Mouse (Mus musculus) lung, embryonic 14.5 days (tissue): ENCODE measurements around the gene Plekho2. TPM values are rescaled to one million over a fixed set of nuclear protein-coding genes. Genes with fewer than 3 reads are reported as not detected.
A peak's percentile ranks its signal among the peaks of the same experiment; 100 is the strongest.

Experiments used
- ATAC-seq: fragments of 200-750 bp; cut with Nextera tagmentation; 2 replicates; pipeline ENCODE4 v1.8.0; 2017; ENCODE audit warnings: mild to moderate bottlenecking, moderate TSS enrichment, moderate library complexity; ENCODE audit not compliant: insufficient read depth
- DNase-seq: peaks from one replicate; pipeline ENCODE4 v3.0.0-alpha.2; 2015
- H3K27ac ChIP-seq: fragments of 300-500 bp; sonication (generic); 2 replicates; pipeline ENCODE4 v1.5.1; 2014; ENCODE audit warnings: low read depth, mild to moderate bottlenecking, moderate library complexity
- H3K27me3 ChIP-seq: fragments of 300-500 bp; sonication (generic); 2 replicates; pipeline ENCODE4 v1.6.1; 2014; ENCODE audit warnings: low read length, control low read depth; ENCODE audit not compliant: insufficient read depth
- H3K36me3 ChIP-seq: fragments of 300-500 bp; sonication (generic); 2 replicates; pipeline ENCODE4 v1.6.1; 2014; ENCODE audit warnings: control low read depth; ENCODE audit not compliant: insufficient read depth
- H3K4me1 ChIP-seq: fragments of 300-500 bp; sonication (generic); 2 replicates; pipeline ENCODE4 v1.6.1; 2014; ENCODE audit warnings: antibody characterized with exemption, control low read depth; ENCODE audit not compliant: insufficient read depth
- H3K4me2 ChIP-seq: fragments of 300-500 bp; sonication (generic); 2 replicates; pipeline ENCODE4 v1.6.1; 2014; ENCODE audit warnings: mild to moderate bottlenecking
- H3K4me3 ChIP-seq: fragments of 300-500 bp; sonication (generic); 2 replicates; pipeline ENCODE4 v1.5.1; 2014; ENCODE audit warnings: low read depth, low read length
- H3K9ac ChIP-seq: fragments of 300-500 bp; sonication (generic); 2 replicates; pipeline ENCODE4 v1.6.1; 2014
- H3K9me3 ChIP-seq: fragments of 300-500 bp; sonication (generic); 2 replicates; pipeline ENCODE4 v1.6.1; 2016; ENCODE audit warnings: low read depth, low read length, control low read depth
- CTCF ChIP-seq: IDR thresholded peaks from 2 replicates; pipeline ENCODE4 v1.5.1; 2016; ENCODE audit warnings: antibody characterized with exemption, low read depth
- WGBS: fragments of 180-500 bp; shearing (Covaris S2); extraction: QIAGEN DNeasy Blood & Tissue Kit; methylation state at CpG from one replicate; pipeline ENCODE4 v1.1.7; 2014; 5-methylcytosine and 5-hydroxymethylcytosine counted together
- polyA plus RNA-seq: library from polyadenylated mRNA; unstranded; fragments of >200 nt; fragmentation: Nextera tagmentation; extraction: Ambion mirVana; gene quantifications from 2 replicates; pipeline ENCODE4 v1.2.1, GENCODE M21; 2014

Gene Plekho2
- polyA plus RNA-seq, 1 experiment from 2014 or later: 21.8 TPM

DNA sequence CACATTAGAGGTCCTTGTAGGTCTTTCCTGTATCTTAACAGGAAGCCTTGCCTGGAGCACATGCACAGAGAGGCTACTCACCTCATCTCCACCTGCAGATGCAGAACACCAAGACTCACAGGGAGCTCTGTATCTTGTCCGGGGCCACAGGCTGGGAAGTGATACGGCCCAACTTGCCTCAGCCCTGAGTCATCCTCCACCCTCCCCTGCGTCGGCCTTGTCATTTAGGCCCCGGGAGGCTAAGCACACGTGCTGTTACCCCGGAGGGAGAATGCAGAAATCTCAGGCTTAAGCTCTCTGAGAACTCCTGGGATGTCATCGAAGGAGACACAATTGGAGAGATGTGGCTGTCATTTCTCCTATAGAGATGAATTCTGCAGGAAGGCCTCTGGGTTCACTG is 50.2 kb downstream of the Plekho2 start:
- ATAC-seq: no peak
- Histone ChIP-seq H3K4me2 (no peak overlapping the region), H3K36me3 (no peaks in the 10 kb centered on the region), H3K27ac (no peak overlapping the region), H3K9ac (no peak overlapping the region), H3K4me3 (no peak overlapping the region), H3K27me3 (no peaks in the 10 kb centered on the region), H3K9me3 (no peaks in the 10 kb centered on the region), H3K4me1 (no peaks in the 10 kb centered on the region)
- no peak for TF ChIP-seq CTCF
- no peak for DNase-seq
- 56% methylated on average over 8 of the region's 8 CpGs for WGBS

DNA sequence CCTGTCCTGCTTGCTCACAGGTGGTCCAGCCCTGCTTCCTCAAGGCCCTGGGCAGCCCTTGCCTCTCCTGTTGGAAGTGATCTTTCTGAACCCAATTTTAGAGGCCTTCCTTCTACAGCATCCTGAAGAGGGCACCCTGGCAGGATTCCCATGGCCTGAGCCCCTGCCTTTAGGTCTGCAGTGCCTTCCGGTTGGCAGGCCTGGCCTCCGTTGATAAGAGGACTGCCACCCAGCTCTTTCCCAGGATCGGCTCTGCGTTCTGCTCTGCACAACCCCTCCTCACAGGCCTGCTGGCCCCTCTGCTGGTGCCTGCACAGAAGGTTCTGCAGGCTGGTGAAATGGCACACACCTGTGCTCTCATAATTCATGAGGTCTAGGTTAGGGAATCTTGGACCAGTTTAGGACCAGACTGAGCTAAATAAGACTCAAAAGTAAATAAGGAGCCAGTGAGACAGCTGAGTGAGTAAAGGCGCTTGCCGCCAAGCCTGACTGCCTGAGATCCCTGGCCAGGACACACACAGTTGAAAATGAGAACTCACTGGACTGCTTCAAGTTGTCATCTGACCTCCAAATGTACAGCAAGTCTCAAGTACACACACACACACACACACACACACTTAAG is 51.3 kb downstream of the Plekho2 start:
- no peak for TF ChIP-seq CTCF
- no peak overlapping the region for H3K4me2 ChIP-seq
- no peaks in the 10 kb centered on the region for H3K9me3 ChIP-seq
- no peak overlapping the region for H3K4me3 ChIP-seq
- DNase-seq: no peak
- H3K4me1 ChIP-seq: no peaks in the 10 kb centered on the region
- H3K36me3 ChIP-seq: no peaks in the 10 kb centered on the region
- WGBS: 53% methylated on average over 6 of the region's 6 CpGs
- H3K27me3 ChIP-seq: no peaks in the 10 kb centered on the region
- no peak for ATAC-seq
- H3K9ac ChIP-seq: no peak overlapping the region
- no peak overlapping the region for H3K27ac ChIP-seq

DNA sequence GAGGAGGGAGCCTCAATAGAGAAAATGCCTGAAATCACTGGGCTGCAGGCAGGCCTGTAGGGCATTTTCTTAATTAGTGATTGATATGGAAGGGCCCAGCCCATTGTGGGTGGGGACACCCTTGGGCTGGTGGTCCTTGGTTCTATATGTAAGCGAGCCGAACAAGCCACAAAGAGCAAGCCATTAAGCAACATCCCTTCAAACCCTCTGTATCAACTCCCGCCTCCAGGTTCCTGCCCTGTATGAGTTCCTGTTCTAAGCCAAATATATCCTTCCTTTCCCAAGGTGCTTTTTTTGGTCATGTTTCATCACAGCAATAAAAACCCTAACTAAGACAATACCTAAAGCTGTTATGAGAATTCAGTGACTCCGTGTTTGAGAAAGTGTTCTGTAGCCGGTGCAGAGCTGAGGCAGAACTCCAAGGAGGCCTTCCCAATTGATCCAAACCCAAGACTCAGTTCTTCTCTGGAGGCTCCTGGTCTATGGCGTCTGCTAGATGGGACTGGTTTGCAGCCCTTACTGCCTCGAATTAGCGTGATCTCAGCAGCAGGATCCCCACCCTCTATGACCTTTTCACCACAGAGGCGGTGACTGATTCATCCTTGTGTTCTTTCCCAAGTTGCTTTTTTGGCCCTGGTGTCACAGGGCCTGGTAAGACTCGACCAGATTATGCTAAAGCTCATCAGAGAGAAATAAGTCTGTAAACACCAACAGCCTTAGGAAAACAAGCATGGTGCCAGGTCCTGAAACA is 54.2 kb downstream of the Plekho2 start:
- no peaks in the 10 kb centered on the region for H3K27me3 ChIP-seq
- H3K4me1 ChIP-seq: no peaks in the 10 kb centered on the region
- no peak overlapping the region for H3K9ac ChIP-seq
- no peak overlapping the region for H3K27ac ChIP-seq
- no peak overlapping the region for H3K4me3 ChIP-seq
- H3K4me2 ChIP-seq: no peak overlapping the region
- no peaks in the 10 kb centered on the region for H3K9me3 ChIP-seq
- H3K36me3 ChIP-seq: no peaks in the 10 kb centered on the region
- DNase-seq (no peak), ATAC-seq (no peak)
- TF ChIP-seq CTCF: no peak
- WGBS: 71% methylated on average over 10 of the region's 10 CpGs

DNA sequence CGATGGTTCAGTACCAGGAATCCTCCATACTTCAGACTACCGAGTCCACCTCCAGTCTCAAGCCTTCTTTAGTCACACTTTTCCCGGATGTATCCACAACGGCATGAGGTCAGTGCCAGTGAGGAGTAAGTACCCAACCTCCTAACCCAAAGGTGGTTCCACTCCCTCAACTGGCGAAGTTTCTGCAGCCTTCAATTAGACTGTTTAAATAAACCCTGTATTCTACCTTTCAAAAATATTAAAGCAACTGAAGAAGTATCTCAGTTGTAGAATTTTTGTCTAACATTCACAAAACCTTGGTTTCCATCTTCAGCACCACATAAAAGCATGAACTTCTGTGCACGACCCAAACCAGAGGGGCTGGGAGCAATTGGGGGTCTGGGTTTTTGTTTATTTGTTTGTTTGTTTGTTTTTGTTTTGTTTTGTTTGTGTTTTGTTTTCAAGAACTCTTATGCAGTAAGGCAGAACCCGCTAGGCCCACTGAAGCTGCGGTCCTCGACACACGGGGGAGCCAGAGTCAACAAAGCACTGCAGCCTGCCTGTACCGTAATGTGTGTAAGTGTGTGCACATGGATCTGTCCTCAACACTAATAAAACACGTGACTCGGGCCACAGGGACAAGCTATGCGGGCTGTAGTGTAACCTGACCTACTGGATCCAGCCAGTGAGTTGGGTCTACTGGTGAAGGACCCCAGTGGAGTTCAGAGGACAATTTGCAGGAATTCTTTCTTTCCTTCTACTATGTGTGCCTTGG is 56.1 kb downstream of the Plekho2 start:
- WGBS: 20% methylated on average over 14 of the region's 14 CpGs
- no peak overlapping the region for H3K9ac ChIP-seq
- TF ChIP-seq CTCF: peak; percentile 92
- no peaks in the 10 kb centered on the region for H3K4me1 ChIP-seq
- no peaks in the 10 kb centered on the region for H3K27me3 ChIP-seq
- H3K9me3 ChIP-seq: no peaks in the 10 kb centered on the region
- H3K4me3 ChIP-seq: no peak overlapping the region
- H3K36me3 ChIP-seq: no peaks in the 10 kb centered on the region
- peak; percentile 88 for ATAC-seq
- H3K27ac ChIP-seq: no peak overlapping the region
- peak overlapping the region; percentile 26 for H3K4me2 ChIP-seq
- DNase-seq: peak; percentile 91

DNA sequence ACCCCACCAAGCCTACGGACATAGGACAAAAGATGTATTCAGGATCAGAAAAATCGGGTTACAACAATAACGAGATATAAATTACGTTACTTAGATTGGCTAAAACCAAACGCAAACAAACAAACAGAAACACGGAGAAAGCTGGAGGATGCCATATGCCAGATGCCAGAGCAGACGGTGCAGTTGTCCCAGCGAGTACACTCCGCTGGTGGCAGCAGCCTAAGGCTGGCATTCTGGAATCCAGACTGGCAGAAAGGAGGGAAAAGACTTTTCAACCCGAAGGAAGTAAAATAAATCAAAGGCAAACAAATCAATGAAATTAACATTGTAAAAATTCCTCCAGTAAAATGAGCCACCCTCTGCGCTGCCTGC is 59.3 kb downstream of the Plekho2 start:
- Histone ChIP-seq H3K27me3 (no peaks in the 10 kb centered on the region), H3K9ac (peak overlapping the region; percentile 28; the same call in 1 of the 2 replicates), H3K4me3 (peak overlapping the region; percentile 25), H3K27ac (no peak overlapping the region), H3K4me1 (no peaks in the 10 kb centered on the region), H3K4me2 (peak overlapping the region; percentile 60), H3K9me3 (no peaks in the 10 kb centered on the region), H3K36me3 (no peaks in the 10 kb centered on the region)
- no peak for TF ChIP-seq CTCF
- WGBS: 22% methylated on average over 11 of the region's 11 CpGs
- no peak for DNase-seq
- ATAC-seq: no peak

DNA sequence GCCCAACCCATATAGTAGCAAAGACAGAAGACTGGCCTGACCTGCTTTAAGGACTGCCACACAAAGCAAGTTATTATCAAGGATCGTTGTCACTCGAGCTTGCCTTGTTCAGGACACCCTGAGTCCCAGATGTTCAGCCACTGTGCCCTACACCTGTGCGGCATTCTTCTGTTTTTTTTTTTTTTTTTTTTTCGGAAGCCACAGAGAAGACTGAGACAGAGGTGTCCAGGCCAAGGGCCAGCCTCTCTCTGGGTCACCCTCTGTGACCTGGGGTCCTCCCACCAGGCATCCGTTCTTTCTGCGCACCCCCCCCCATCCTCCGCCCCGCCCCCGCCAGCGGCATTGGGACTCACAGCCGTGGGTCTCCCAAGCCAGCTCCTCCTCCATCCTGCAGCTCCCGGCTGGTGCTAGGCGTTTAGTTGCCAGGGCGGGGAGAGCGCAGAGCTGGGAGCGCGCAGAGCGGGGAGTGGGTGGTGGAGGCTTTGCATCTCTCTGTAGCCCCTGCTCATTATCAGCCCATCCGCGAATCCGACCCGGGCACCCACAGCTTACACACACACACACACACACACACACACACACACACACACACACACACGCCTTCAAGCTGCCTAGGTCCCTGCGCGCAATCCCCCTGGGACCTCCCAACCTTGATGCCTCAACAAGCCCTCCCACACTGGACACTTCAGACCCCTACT is 59.9 kb downstream of the Plekho2 start, which contains the start of gene Ankdd1a:
Gene Ankdd1a, minus strand, starts transcription at position 387 of the 698 bp plus-strand sequence.
- Histone ChIP-seq H3K9me3 (no peaks in the 10 kb centered on the region), H3K4me1 (no peaks in the 10 kb centered on the region), H3K27me3 (no peaks in the 10 kb centered on the region), H3K36me3 (no peaks in the 10 kb centered on the region), H3K9ac (peak within 1 kb of the TSS; percentile 28; the same call in 1 of the 2 replicates), H3K4me3 (peak within 1 kb of the TSS; percentile 25), H3K4me2 (peak within 1 kb of the TSS; percentile 60), H3K27ac (no peak within 1 kb of the TSS)
- WGBS: 8% methylated on average over 24 of the region's 25 CpGs
- TF ChIP-seq CTCF: no peak
- DNase-seq: peak; percentile 63
- peak; percentile 52; the same call in 1 of the 2 replicates for ATAC-seq

DNA sequence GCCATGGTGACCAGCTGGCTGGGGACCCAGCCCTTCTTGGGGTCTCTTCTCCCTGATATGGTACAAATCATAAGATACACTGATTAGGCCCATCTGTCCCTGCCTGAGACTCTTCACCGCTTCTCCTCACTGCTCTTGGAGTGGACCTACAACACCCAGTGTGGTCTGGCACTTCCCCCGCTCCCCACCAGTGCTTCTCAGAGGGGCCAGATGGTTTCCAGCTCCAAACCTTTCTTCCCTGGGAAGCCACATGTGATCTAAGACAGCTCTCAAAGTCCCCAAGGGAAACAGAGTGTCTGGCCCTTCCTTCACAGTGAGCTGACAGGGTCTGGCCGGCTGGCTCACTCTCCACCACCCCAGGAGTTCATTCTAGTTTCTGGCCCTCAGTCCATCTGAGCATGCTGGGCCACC is 65.0 kb downstream of the Plekho2 start:
- ATAC-seq (peak; percentile 47; the same call in 1 of the 2 replicates), DNase-seq (no peak)
- Histone ChIP-seq H3K4me3 (no peak overlapping the region), H3K4me2 (no peak overlapping the region), H3K9me3 (no peaks in the 10 kb centered on the region), H3K36me3 (no peaks in the 10 kb centered on the region), H3K4me1 (no peaks in the 10 kb centered on the region), H3K27me3 (no peaks in the 10 kb centered on the region), H3K27ac (no peak overlapping the region), H3K9ac (no peak overlapping the region)
- WGBS: 32% methylated on average over 3 of the region's 3 CpGs
- TF ChIP-seq CTCF: no peak
